Mouse (Mus musculus) heart, postnatal 4 days (tissue): ENCODE measurements around the gene Ccr6. TPM values are rescaled to one million over a fixed set of nuclear protein-coding genes. Genes with fewer than 3 reads are reported as not detected.
A peak's percentile ranks its signal among the peaks of the same experiment; 100 is the strongest.

Experiments
- DNase-seq: peaks from one replicate; pipeline ENCODE4 v3.0.0; 2021
- total RNA-seq, 2 experiments: library from RNA; stranded (reverse); gene quantifications; 2 replicates each; pipeline ENCODE4 v1.2.3; 2021

Gene Ccr6
- total RNA-seq, 2 experiments from 2014 or later: not detected

DNA sequence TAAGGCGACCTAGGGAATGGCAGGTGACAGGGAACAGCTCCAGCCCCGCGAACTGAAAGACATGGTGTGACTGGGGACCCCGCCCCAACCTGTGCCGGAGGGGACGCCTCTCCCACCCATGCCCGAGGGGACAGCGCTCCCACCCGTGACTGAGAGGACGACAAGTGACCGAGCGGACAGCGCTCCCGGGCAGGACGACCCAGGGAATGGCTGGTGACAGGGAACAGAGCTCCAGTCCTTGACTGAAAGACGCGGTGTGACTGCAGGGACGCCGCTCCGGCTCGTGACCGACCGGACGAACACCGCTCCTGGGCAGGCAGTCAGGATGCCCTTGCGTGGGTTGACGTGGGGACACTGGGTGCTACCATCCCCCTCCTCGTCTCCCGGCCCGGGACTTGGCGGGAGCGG, 48.4 kb downstream of the Ccr6 start:
- peak; percentile 64 for DNase-seq

GRCm38 (mm10) chr17:8285056-8285455, 49.2 kb downstream of the Ccr6 start:
- DNase-seq: no peak

DNA sequence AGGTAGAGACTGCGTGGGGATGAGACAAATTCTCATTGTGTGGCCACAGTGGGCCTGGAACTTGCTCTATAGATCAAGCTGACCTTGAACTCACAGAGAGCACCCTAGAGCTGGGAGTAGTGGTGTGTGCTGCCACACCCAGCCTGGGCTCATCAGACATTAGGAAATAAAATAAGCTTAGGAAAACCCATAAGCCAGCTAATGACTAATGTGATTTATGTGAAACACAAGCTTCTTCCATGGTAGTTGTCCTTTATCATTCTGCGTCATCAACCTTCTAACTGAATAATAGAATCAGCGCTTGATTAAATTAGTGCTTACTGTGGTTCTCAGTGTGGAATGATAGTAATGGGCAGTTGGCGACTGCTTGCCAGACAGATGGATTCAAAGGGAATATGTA, 51.1 kb downstream of the Ccr6 start:
- DNase-seq: no peak

GRCm38 (mm10) chr17:8289993-8290679, 54.3 kb downstream of the Ccr6 start:
- no peak for DNase-seq

DNA sequence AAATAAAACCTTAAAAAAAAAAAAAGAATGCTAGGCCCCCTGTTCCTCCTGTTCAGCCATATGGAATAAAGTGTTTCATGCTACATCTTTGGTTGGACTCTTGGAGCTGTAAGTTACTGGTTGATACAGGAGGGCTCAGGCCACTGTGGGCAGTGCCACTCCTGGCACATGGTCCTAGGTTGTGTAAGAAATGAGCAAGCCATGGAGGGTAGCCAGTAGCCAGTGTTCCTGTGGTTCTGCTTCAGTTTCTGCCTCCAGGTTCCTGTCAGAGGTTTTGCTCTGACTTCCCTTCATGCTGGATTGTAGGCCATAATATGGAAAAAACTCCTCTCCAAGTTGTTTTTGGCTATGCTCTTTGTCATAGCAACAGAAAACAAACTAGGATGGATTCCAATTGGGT, 54.9 kb downstream of the Ccr6 start:
- DNase-seq: no peak

DNA sequence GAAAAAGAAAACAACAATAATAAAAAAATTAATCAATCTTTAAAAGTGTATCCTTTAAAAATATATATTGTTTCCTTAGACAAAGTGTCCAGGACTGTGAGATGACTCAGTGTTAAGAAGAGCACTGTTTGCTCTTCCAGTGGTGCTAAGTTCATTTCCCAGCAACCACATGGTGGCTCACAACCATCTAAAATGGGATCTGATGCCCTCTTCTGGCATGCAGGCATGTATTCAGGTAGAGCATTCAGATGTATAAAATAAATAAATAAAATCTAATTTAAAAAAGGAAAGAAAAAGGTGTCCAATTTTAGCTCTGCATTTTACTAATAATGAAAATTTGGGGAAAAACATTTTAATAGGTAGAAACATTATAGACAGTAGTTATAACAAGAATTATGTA, 60.0 kb downstream of the Ccr6 start:
- DNase-seq: no peak

DNA sequence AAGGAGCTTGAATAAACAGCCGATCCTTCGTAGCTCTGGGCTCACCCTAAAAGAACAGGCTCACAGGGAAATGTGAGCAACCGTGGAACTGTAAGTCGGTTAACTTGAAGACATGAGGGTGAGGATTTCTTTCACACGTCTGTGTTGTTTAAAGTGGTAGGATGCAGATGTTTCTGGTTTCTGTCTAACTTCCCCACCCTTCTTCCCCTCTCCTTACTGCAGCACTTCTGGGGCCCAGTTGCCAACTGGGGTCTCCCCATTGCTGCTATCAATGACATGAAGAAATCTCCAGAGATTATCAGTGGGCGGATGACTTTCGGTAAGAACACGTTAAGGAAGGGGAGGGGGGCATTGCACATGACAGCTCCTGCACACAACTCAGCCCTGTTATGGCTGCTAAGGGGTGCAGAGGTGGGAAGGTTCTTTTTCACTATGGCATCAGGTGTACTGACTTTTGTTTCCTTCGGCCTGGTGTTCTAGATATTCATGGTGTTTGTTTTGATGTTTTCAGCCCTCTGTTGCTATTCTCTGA, 60.5 kb downstream of the Ccr6 start:
- no peak for DNase-seq

DNA sequence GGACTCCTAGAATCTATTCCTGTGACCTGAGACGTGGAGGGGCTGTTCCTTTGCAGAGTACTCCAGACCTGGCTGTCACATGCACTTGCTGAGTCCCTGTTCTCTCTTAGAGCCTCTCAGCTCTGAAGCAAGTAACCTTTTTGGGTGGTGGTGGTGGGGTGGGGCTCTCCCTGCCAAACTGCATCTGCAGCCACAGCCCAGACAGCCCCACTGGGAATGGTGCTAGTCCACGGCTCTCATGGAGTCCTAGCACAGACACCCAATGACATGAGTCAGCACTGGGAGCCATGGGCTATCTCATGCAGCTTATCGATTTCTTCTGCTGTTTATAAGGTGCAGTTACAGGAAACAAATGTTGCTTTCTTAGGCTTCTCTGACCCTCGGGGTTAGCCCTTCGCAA, 61.9 kb downstream of the Ccr6 start:
- DNase-seq: no peak

GRCm38 (mm10) chr17:8298281-8298680, 62.4 kb downstream of the Ccr6 start:
- no peak for DNase-seq

DNA sequence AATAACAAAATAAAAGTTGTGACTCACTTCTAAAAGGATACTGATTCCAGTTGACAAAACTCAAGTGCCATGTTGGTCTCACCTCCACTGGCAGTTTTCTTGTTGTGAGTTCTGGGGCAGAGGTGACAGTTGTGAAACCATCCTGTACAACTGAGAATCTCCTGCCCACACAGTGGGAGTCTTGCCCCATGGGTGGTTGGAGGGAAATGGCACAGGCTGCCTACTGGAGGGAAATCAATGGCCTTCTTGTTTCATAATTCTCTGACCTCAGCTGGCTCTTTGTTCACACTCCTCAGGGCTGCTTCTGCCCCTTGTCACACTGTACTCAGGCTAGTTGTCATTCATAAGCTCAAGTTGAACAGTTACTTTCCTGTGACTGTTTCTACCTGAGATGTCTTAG, 63.7 kb downstream of the Ccr6 start:
- no peak for DNase-seq

GRCm38 (mm10) chr17:8301515-8301914, 65.7 kb downstream of the Ccr6 start:
- DNase-seq: no peak

- no peak for DNase-seq
These were observed 67.1 kb downstream of the Ccr6 start for GRCm38 (mm10) chr17:8302772-8303438.

GRCm38 (mm10) chr17:8303671-8304070, 67.8 kb downstream of the Ccr6 start:
- no peak for DNase-seq

DNA sequence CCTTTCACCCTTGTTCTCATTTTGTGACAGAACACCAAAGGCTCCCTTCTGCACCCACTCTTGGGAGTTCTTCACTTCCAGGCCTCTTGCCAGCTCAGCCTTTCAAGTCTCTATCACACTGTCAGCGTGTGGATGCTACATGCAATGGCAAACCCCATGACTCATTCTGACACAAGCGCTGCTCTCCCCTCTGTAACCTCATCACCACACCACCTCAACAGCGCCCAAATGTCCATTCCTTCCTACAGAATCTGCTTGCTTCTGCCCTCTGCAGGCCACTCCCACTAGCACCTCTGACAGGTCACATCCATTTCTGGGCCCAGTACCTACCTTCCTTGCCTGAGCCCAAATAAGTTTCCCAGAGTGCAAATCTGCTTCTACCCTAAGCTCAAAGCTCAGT, 70.0 kb downstream of the Ccr6 start:
- DNase-seq: peak; percentile 23

Other genes starting within 250 kb of the Ccr6 start
- under 1 TPM in 1 of 2 experiments, not detected in 1; 0.12 TPM for gene Gm49673, start 88.3 kb upstream of the Ccr6 start, total RNA-seq
- 10 to 100 TPM; 22.8 to 23.0 TPM for gene Rnaset2a, start 87.9 kb upstream of the Ccr6 start, total RNA-seq
- gene Fgfr1op, start 70.5 kb upstream of the Ccr6 start, total RNA-seq: 10 to 100 TPM; 16.0 to 21.0 TPM
- 100 to 1,000 TPM; 250 to 257 TPM for gene Mpc1, start 46.9 kb downstream of the Ccr6 start, total RNA-seq
- 10 to 100 TPM; 28.6 to 31.6 TPM for gene Sft2d1, start 75.1 kb downstream of the Ccr6 start, total RNA-seq
- under 1 TPM; 0.17 to 0.18 TPM for gene Prr18, start 101.4 kb downstream of the Ccr6 start, total RNA-seq
- gene T2, start 119.9 kb downstream of the Ccr6 start, total RNA-seq: under 1 TPM; 0.48 to 0.56 TPM
- gene T, start 198.4 kb downstream of the Ccr6 start, total RNA-seq: not detected